Mouse (Mus musculus) embryonic facial prominence, embryonic 14.5 days (tissue): Measurements from ENCODE around the gene Rimbp3. TPM values are rescaled to one million over a fixed set of nuclear protein-coding genes. Genes with fewer than 3 reads are reported as not detected.

ENCODE experiments used
- ATAC-seq: fragments of 200-750 bp; cut with Nextera tagmentation; 2 replicates; pipeline ENCODE4 v1.8.0; 2017; ENCODE audit warnings: low read depth, moderate number of reproducible peaks, moderate TSS enrichment
- DNase-seq: peaks from one replicate; pipeline ENCODE4 v3.0.0-alpha.2; 2015; ENCODE audit warnings: low spot score
- H3K27ac ChIP-seq: fragments of 300-500 bp; sonication (generic); replicated peaks from 2 replicates; pipeline ENCODE4 v1.5.1; 2014; ENCODE audit warnings: low read depth, mild to moderate bottlenecking, low read length, moderate library complexity
- H3K27me3 ChIP-seq: fragments of 300-500 bp; sonication (generic); replicated peaks from 2 replicates; pipeline ENCODE4 v1.6.1; 2014; ENCODE audit warnings: low read length; ENCODE audit not compliant: control insufficient read depth, insufficient read depth
- H3K36me3 ChIP-seq: fragments of 300-500 bp; sonication (generic); 2 replicates; pipeline ENCODE4 v1.6.1; 2014; ENCODE audit warnings: low read length, mixed read lengths; ENCODE audit not compliant: control insufficient read depth, insufficient read depth
- H3K4me1 ChIP-seq: fragments of 300-500 bp; sonication (generic); 2 replicates; pipeline ENCODE4 v1.6.1; 2014; ENCODE audit warnings: antibody characterized with exemption, low read length; ENCODE audit not compliant: control insufficient read depth, insufficient read depth
- H3K4me2 ChIP-seq: fragments of 300-500 bp; sonication (generic); 2 replicates; pipeline ENCODE4 v1.6.1; 2014; ENCODE audit warnings: low read depth, mild to moderate bottlenecking, low read length, moderate library complexity, mixed read lengths
- H3K4me3 ChIP-seq: fragments of 300-500 bp; sonication (generic); 2 replicates; pipeline ENCODE4 v1.5.1; 2014; ENCODE audit warnings: low read depth, mild to moderate bottlenecking, low read length
- H3K9ac ChIP-seq: fragments of 300-500 bp; sonication (generic); 2 replicates; pipeline ENCODE4 v1.6.1; 2014; ENCODE audit warnings: low read depth, mild to moderate bottlenecking, low read length, moderate library complexity, mixed read lengths
- H3K9me3 ChIP-seq: fragments of 300-500 bp; sonication (generic); 2 replicates; pipeline ENCODE4 v1.6.1; 2016; ENCODE audit warnings: low read length; ENCODE audit not compliant: control insufficient read depth
- WGBS: fragments of 180-500 bp; shearing (Covaris S2); extraction: QIAGEN DNeasy Blood & Tissue Kit; methylation state at CpG from one replicate; pipeline ENCODE4 v1.1.7; 2014; 5-methylcytosine and 5-hydroxymethylcytosine counted together
- polyA plus RNA-seq: library from polyadenylated mRNA; unstranded; fragments of >200 nt; fragmentation: Nextera tagmentation; extraction: Ambion mirVana; gene quantifications from 2 replicates; pipeline ENCODE4 v1.2.1, GENCODE M21; 2014

Rimbp3 gene
- polyA plus RNA-seq, 1 experiment from 2014 or later, result 0.17 TPM

DNA sequence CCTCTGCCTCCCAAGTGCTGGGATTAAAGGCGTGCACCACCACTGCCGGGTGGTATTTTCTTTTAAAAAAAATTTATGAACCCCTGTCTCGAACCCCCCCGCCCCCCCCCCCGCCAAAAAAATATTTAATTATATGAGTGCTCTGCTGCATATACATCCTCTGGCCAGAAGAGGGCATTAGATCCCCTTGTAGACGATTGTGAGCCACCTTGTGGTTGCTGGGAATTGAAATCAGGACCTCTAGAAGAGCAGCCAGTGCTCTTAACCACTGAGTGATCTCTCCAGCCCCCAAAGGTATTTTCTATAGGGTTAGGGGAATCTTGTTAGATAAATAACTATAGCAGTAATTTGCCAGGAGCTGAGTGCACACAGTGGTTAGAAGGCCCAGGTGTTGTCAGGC is 3.4 kb upstream of the Rimbp3 start:
- DNase-seq, result peak; percentile 31
- Histone ChIP-seq H3K27me3 (peaks cover 19% of the 10 kb centered on the region), H3K4me3 (no peak overlapping the region), H3K9me3 (no peaks in the 10 kb centered on the region), H3K9ac (no peak overlapping the region), H3K4me1 (peaks cover 9% of the 10 kb centered on the region; the same call in 1 of the 2 replicates), H3K27ac (no peak overlapping the region), H3K4me2 (no peak overlapping the region), H3K36me3 (no peaks in the 10 kb centered on the region)
- no peak for ATAC-seq
- 8% methylated on average over 6 of the region's 6 CpGs for WGBS

DNA sequence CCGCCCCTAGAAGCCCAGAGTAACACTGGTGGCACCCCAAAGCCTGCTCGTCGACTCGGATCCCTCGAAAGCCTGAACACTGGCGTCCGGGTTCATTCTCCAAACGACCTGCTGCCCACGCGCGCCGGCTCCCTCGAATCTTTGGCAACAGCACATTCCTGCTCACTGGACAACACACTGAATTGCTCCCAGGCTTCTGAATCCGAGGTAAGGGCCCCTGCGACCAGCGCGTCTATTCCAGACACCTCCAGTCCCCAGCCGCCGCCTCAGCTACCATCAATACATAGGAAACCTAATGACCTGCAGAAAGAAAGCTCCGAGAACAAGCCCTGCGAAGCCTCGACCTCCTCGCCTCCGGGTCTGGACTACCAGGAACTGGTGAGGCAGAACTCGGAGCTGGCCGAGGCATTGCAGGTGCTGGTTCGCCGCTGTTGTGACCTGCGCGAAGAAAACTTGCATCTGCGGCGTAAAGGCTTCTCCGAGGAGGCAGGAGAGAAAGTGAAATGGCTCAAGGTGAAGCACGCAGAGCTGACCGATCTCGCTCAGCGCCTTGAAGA is 1.1 kb downstream of the Rimbp3 start:
- no peak overlapping the region for H3K27ac ChIP-seq
- DNase-seq (no peak), ATAC-seq (no peak)
- peaks cover 32% of the 10 kb centered on the region for H3K27me3 ChIP-seq
- H3K9ac ChIP-seq, result peak overlapping the region; percentile 26; the same call in 1 of the 2 replicates
- WGBS, result 3% methylated on average over 37 of the region's 37 CpGs
- peaks cover 8% of the 10 kb centered on the region; the same call in 1 of the 2 replicates for H3K4me1 ChIP-seq
- H3K4me2 ChIP-seq, result peak overlapping the region; percentile 96
- peak overlapping the region; percentile 51 for H3K4me3 ChIP-seq
- no peaks in the 10 kb centered on the region for H3K9me3 ChIP-seq
- no peaks in the 10 kb centered on the region for H3K36me3 ChIP-seq

DNA sequence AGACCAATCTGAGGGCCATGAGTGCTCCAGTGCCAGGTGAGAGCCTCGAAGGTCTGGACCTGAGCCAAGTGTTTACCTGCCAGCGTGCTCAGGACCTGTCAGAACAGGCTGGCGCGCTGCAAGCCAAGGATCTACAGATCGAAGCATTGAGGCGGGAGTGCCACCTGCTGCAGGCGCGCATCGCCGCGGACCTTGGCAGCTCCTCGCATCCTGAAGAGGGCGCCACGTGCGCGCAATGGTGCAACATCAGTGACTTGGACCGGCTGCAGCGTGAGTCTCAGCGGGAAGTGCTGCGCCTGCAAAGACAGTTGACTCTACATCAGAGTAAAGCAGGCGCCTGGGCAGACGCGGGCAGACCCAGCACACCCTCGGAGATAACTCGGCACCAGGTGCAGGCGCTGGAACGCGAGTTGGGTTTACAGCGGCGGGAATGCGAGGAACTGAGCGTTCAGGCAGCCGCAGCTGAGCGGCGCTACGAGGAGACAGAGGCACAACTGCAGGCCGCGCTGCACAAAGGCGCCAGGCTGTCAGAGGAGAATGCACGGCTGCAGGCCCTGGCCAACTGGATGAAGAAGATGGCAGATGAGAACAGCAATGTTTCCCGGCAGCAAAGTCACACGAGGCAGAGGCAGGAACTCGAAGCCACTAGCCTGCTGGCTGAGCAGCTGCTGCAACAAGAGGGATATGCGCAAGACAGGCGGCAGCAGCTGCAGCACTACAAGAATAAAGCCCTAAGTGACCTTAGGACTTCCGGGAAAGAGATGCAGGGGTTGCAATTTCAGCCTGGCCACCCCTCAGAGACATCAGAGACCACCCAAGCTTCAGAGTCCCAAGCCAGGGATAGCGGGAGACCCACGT is 1.8 kb downstream of the Rimbp3 start:
- H3K4me1 ChIP-seq, result peaks cover 8% of the 10 kb centered on the region; the same call in 1 of the 2 replicates
- no peaks in the 10 kb centered on the region for H3K9me3 ChIP-seq
- no peaks in the 10 kb centered on the region for H3K36me3 ChIP-seq
- H3K4me3 ChIP-seq, result peak overlapping the region; percentile 51
- H3K4me2 ChIP-seq, result peak overlapping the region; percentile 96
- peaks cover 32% of the 10 kb centered on the region for H3K27me3 ChIP-seq
- no peak overlapping the region for H3K27ac ChIP-seq
- ATAC-seq, result peak; percentile 80
- peak overlapping the region; percentile 53 for H3K9ac ChIP-seq
- WGBS, result 8% methylated on average over 33 of the region's 48 CpGs
- peak; percentile 93 for DNase-seq

DNA sequence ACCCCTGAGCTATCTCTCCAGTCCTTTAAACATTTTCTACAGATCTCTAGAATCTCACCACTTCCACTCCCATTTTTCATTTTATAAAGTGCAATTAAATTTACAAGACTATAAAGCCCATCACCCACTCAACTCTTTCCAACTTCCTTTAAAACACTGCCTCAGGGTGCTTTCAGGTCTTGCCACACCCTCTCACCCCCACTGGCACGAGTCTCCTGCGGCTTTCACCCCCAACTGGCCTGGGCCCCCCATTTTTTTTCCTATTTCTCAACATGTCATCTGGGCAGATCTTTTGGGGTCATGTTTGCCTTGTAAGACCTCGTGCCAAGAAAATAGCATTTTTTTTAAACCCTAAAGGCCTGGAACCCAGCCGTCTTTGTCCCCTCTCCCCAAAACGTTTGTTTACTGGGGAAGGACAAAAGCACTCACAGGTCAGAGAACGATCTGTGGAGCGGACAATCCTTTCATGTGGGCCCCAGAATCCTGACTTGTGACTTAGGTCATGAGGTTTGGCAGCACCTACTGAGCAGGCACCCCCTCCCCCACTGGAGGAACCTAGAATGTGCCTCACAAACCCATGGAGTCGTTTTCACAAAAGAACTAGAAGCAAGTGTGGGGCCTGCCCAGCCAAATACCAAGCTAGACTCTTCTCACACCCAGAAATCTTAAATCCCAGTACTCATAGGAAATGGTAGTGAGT is 8.7 kb downstream of the Rimbp3 start:
- H3K4me2 ChIP-seq, result no peak overlapping the region
- no peak overlapping the region for H3K9ac ChIP-seq
- no peak overlapping the region for H3K4me3 ChIP-seq
- H3K36me3 ChIP-seq, result no peaks in the 10 kb centered on the region
- 59% methylated on average over 8 of the region's 8 CpGs for WGBS
- no peaks in the 10 kb centered on the region for H3K4me1 ChIP-seq
- H3K9me3 ChIP-seq, result no peaks in the 10 kb centered on the region
- H3K27ac ChIP-seq, result no peak overlapping the region
- H3K27me3 ChIP-seq, result no peaks in the 10 kb centered on the region
- ATAC-seq, result no peak
- DNase-seq, result no peak

DNA sequence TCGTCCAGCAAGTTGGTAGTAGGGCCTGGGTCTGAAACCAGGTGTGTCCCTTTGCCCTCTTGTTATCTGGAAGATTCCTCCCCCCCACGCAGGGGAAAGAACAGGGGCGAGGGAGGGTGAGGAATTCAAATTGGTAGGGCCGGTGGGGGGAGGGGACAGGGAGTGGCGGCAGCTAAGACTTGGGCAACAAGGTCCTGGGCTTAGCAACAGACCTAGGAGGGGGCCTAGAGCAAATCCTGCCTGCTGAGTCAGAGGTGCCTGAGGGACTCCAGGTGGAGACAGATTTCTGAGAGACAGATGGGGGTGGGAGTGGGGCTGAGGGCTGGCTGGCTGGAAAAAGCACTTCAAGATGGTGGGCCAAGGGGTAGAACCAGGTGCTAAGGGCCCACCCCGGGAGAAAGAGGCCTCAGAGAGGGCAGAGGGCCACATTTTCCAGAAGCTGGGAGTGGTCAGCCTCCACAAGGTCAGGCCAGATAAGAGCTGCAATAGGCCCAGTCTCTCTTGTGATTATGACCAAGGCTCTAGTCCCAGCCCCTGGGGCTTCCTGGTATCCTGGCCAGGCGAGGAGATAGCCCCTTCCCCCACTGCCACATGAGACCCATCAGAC is 11.8 kb downstream of the Rimbp3 start:
- WGBS, result 25% methylated on average over 6 of the region's 7 CpGs
- no peak overlapping the region for H3K9ac ChIP-seq
- H3K4me2 ChIP-seq, result no peak overlapping the region
- no peaks in the 10 kb centered on the region for H3K36me3 ChIP-seq
- no peaks in the 10 kb centered on the region for H3K27me3 ChIP-seq
- no peak overlapping the region for H3K4me3 ChIP-seq
- DNase-seq (peak; percentile 12), ATAC-seq (no peak)
- H3K9me3 ChIP-seq, result no peaks in the 10 kb centered on the region
- H3K4me1 ChIP-seq, result no peaks in the 10 kb centered on the region
- H3K27ac ChIP-seq, result no peak overlapping the region

DNA sequence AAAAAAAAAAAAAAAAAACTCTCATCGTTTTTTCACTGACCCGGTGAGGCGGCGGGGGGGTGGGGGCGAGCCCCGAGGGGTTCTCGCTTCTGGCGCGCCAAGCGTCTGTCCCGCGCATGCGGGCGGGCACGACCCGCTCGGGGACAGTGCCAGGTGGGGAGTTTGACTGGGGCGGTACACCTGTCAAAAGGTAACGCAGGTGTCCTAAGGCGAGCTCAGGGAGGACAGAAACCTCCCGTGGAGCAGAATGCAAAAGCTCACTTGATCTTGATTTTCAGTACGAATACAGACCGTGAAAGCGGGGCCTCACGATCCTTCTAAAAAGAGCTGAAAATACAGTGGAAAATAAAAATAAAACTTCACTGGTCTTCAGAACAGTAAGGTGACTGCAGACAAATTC is 13.8 kb downstream of the Rimbp3 start:
- Histone ChIP-seq H3K4me3 (no peak overlapping the region), H3K9me3 (no peaks in the 10 kb centered on the region), H3K4me2 (no peak overlapping the region), H3K27me3 (no peaks in the 10 kb centered on the region), H3K9ac (no peak overlapping the region), H3K36me3 (no peaks in the 10 kb centered on the region), H3K27ac (no peak overlapping the region), H3K4me1 (no peaks in the 10 kb centered on the region)
- peak; percentile 100 for ATAC-seq
- 41% methylated on average over 25 of the region's 25 CpGs for WGBS
- DNase-seq, result peak; percentile 89

DNA sequence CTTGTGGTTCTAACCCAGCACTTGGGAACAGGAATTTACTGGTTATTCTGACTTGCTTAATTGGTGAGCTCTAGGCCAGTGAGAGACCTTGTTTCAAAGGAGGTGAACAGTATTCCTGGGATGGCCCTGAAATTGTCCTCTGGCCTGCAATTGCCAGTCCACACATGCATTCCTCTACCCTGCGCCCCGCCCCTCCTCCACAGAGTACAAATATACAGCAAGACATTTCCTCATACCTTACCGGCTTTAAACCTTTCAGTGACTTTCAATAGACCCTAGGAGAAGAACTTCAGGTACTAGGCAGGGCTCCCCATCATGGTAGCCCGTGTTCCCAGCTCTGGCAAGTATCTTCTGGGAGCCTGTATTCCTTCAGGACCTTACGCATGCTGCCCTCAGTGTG is 17.2 kb downstream of the Rimbp3 start:
- WGBS, result 90% methylated on average over 5 of the region's 5 CpGs
- Histone ChIP-seq H3K27ac (no peak overlapping the region), H3K27me3 (no peaks in the 10 kb centered on the region), H3K4me3 (no peak overlapping the region), H3K9me3 (peaks cover 8% of the 10 kb centered on the region; the same call in 1 of the 2 replicates), H3K36me3 (no peaks in the 10 kb centered on the region), H3K4me2 (no peak overlapping the region), H3K4me1 (no peaks in the 10 kb centered on the region), H3K9ac (no peak overlapping the region)
- no peak for ATAC-seq
- DNase-seq, result no peak

DNA sequence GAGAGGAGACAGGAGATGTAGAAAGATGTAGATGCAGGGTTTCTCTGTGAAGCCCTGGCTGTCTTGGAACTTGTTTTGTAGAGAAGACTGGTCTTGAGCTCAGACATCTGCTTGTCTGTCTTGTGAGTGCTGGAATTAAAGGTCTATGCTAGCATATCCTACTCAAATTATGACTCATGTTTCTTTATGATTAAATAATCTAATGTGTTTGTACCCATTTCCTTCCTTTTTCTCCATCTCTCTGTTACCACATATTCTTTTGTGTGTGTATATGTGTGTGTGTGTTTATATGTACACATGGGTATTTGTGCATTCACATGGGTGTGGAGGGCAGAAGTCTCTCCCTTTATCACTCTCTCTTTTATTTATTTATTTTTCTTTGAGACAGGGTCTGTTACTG is 18.1 kb downstream of the Rimbp3 start:
- Histone ChIP-seq H3K4me3 (no peak overlapping the region), H3K36me3 (no peaks in the 10 kb centered on the region), H3K27me3 (no peaks in the 10 kb centered on the region), H3K4me2 (no peak overlapping the region), H3K9me3 (peaks cover 8% of the 10 kb centered on the region; the same call in 1 of the 2 replicates), H3K9ac (no peak overlapping the region), H3K27ac (no peak overlapping the region), H3K4me1 (no peaks in the 10 kb centered on the region)
- ATAC-seq (no peak), DNase-seq (no peak)
